Mouse (Mus musculus): ENCODE data around the gene Ciapin1.

Gene Ciapin1

DNA sequence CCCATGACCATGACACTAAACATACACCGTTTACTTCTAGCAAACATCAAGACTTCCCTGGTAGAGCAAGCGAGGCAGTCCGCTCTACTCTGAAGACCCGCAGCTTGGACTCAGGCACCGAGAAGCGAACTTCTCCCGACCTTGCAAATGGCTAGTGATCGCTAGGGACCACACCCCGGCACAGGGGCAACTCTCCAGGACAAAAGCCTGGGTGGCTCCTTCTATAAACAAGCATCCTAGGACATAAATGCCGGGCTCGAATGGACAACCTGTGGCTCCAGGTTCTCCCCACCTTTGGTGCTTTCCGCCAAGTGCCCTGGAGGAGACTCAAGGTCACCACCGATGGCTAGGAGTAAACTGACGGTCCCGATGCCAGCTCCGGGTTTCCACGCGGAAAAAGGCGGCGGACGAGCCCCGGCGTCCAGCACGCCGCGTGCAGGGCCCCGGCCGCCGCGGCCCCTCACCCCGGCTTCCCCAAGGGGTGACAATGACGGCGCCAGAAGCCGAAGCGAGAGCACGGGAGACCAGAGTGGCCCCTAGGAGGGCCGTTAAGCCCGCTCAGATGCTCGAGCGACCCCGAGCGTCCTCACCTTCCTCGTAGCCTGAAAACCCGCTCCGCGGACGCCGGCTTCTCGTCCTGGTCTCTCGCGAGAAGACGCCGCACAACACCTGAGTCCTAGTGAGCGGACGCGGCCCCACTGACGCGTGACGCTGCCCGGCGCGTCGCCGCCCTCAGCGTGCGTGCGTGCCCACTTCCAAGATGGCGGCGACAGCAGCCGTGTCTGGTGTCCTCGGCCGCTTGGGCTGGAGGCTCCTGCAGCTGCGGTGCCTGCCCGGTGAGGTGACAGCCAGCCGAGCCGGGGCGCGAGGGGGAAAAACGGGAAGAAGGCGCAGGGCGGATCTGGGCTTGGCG, at the start of gene Ciapin1, which contains the start of gene Coq9:
TSS of gene Ciapin1 (minus strand) at position 697 of the 913 bp plus-strand sequence.
TSS of gene Coq9 (plus strand) at position 660 of the 913 bp plus-strand sequence.
- ChIA-PET CTCF (interaction anchor here (0.6 to 1.7 kb wide), 7 partner anchors 15 to 978 kb away, joined by 3 to 7 read pairs (median 4); no protein-coding TSS in a partner anchor), POLR2A (interaction anchor here in 3 of 4 experiments (0.7 to 5.6 kb wide), 29 partner anchors 8 to 435 kb away, joined by 3 to 84 read pairs (median 4); partner anchors contain the start of genes Dok4 (in 2 of the 3), Fam192a (in 2 of the 3), Rspry1 (in 2 of the 3) and Katnb1 (in 1 of the 3))

DNA sequence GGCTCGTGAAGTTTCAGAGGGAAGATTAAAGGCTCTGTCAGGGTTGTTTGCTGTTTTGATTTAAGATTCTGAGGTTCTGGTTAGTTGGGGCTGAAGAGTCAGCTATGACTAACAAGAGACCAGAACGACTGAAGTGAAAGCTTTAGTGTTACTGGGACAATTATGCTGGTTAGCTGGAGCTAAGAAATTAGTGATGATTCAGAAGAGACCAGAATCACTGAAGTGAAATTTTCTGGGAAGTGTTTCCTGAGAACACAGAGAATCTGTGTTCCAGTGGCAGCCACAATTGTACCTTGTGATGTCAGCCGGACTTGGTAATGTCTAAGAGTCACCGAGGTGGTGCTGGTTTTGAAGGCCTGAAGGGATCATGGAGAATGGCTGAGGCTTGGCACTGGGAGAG, 42.6 kb upstream of the Ciapin1 start:
- CTCF ChIA-PET: interaction anchor here in 2 of 4 experiments (0.6 to 1.2 kb wide), 4 partner anchors 20 to 61 kb away, joined by 3 to 6 read pairs (median 3); no protein-coding TSS in a partner anchor
- POLR2A ChIA-PET: interaction anchor here in 1 of 4 experiments (0.6 kb wide), 1 partner anchor 347 kb away, joined by 3 read pairs; no protein-coding TSS in a partner anchor

DNA sequence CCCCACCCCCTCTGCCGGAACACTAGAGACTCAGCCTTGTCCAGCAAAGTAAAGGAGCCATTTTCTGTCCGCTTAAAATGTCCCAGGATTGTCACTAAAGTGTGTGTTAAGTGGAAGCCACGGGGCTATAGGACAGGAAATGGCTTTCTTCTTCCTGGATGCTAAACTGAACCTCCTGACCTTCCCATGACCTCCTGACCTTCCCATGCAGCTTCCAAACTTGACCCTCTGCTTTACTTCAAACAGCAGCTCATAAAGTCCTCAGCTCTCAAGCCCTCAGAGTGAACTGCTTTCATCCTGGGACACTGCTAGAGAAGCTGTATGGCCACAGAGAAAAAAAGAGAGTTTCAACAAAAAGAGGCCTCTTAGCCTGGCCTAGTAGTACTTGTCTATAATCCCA, 38.7 kb upstream of the Ciapin1 start:
- POLR2A ChIA-PET: interaction anchor here in 3 of 4 experiments (0.7 to 1.5 kb wide), 7 partner anchors 10 to 828 kb away, joined by 3 to 7 read pairs (median 3); no protein-coding TSS in a partner anchor
- CTCF ChIA-PET: interaction anchor here in 3 of 4 experiments (0.5 to 3.0 kb wide), 9 partner anchors 11 to 300 kb away, joined by 3 to 13 read pairs (median 5); no protein-coding TSS in a partner anchor

DNA sequence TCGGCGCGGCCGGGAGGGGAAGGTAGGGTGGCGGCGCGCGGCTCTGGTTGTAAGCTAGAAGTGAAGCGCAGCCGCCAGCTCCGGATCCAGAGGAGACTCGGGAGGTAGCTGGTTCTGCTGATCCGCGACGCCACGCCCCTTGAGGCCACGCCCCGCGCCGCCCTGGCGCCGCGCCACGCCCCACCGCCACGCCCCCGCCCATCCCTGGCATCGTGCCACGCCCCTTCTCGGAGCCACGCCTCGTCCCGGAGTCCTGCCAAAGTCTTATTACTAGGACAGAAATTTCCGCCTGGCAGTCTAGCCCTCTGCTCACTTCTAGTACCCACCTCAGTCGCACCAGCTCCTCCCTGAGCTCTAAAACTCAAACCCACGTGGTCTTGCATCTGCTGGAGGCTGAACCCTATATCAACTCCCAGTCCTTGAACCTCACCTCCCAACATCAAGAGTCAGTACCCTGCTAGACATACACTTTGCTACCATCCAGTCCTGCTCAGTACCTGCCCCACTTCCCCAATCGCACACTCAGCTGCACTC, 38.1 kb upstream of the Ciapin1 start, which contains the start of gene Dok4:
TSS of gene Dok4 (minus strand) at position 134 of the 534 bp plus-strand sequence.
- POLR2A ChIA-PET: interaction anchor here (0.6 to 1.8 kb wide), 32 partner anchors 9 to 821 kb away, joined by 3 to 8 read pairs (median 3); partner anchors contain the start of genes Ciapin1 (in 2 of the 4), Coq9 (in 2 of the 4), Polr2c (in 1 of the 4) and Usb1 (in 1 of the 4)
- CTCF ChIA-PET: interaction anchor here (0.5 to 3.0 kb wide), 28 partner anchors 10 to 301 kb away, joined by 3 to 13 read pairs (median 4); no protein-coding TSS in a partner anchor

DNA sequence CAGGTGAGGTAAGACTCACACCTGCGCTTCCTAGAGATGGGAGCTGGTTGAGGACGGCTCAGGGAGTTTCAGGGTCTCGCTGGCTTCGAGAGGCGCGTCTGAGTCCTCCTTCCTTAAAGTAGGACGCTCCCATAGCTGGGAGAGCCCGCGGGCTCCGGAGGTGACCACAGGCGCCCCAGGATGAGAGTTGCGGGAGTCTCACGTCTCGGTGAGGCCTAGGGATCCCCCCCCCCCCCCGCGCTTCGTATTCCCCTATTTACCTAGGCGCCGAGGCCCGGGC, 37.7 kb upstream of the Ciapin1 start:
- CTCF ChIA-PET: interaction anchor here (0.5 to 3.0 kb wide), 28 partner anchors 10 to 336 kb away, joined by 3 to 13 read pairs (median 4); partner anchors contain the start of gene Polr2c (in 1 of the 4)
- POLR2A ChIA-PET: interaction anchor here (0.6 to 1.8 kb wide), 34 partner anchors 9 to 821 kb away, joined by 3 to 8 read pairs (median 3); partner anchors contain the start of genes Ciapin1 (in 2 of the 4), Coq9 (in 2 of the 4), Polr2c (in 1 of the 4) and Usb1 (in 1 of the 4)

DNA sequence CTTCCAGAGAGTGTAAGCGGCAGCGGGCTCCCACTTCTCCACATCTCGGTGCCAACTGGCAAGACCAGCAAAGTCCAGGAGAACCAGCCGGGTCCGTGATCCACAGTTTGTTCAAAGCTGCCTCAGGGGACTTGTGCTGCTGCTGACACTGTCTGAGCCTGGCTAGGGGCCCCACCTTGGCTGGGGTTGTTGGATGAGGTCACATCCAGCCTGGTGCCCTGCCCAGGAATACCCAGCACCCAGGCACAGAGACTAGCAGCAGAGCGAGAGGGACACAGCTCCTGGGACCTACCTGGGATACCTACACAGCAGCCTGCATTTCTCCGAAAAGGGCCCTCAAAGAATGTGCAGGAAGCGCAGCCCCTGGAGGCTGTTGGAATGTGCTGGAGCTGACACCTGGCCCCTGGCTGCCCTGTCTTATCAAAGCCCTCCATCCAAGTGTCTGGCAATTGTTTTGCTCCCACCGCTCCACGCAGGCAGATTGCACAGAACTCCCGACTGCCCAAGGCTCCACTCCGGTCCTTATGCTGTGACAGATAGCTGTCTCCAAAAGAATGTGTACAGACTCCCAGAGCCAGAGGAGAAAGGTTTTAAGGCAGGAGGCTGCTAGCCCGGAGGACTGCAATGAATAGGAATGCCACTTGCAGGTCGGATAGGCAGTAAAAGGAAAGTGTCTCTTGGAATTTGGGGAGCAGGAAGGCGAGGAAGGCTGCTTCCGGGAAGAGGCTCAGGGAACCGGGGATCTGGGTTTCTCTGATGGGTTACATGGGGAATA, 37.1 kb upstream of the Ciapin1 start:
- ChIA-PET POLR2A (interaction anchor here in 3 of 4 experiments (0.5 to 1.8 kb wide), 26 partner anchors 8 to 822 kb away, joined by 3 to 8 read pairs (median 4); partner anchors contain the start of genes Ciapin1 (in 2 of the 3), Coq9 (in 2 of the 3), Polr2c (in 1 of the 3) and Usb1 (in 1 of the 3)), CTCF (interaction anchor here in 3 of 4 experiments (0.5 to 3.0 kb wide), 25 partner anchors 9 to 336 kb away, joined by 3 to 13 read pairs (median 3); partner anchors contain the start of gene Polr2c (in 1 of the 3))

DNA sequence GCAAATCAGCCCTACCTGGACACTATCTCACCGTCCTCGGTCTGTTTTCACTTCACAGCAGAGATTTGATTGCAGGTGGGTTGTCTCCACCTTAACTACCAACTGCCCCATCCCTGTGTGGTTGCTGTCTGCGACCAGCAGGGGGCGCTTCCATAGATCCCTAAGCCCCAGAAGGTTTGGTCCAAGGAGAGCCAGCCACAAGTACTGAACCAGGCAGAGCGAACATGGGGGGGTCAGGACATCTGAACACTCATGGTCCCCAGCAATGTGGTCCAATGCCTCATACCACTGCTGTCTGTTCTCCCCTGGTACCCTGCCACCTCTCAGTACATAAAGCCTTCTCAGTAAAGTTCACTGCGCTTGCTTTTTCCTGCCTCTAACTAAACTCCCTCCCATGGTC, 36.2 kb upstream of the Ciapin1 start:
- ChIA-PET CTCF (interaction anchor here in 2 of 4 experiments (0.8 to 3.0 kb wide), 8 partner anchors 9 to 34 kb away, joined by 3 to 13 read pairs (median 4); partner anchors contain the start of gene Polr2c (in 1 of the 2)), POLR2A (interaction anchor here in 2 of 4 experiments (1.4 to 1.8 kb wide), 4 partner anchors 10 to 36 kb away, joined by 5 to 8 read pairs (median 6); partner anchors contain the start of genes Ciapin1 (in 2 of the 2) and Coq9 (in 2 of the 2))

DNA sequence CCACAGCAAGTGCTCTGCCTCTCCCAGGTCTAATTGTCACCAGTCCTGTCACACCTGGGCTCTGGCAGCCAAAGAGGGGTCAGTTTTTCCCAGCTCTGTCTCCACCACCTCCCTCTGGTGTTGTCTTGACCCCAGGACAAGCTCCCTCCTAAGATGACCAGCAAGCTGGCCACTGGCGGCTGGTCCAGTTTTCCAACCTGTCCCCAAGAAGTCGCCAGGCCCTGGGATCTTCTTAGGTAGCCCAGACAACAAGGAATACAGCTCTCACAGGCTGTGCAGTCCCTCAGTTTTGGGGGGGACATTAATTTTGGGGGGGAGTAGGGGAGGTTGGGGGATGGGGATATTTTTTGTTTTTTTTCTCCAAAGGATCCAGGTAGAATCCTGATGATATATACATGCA, 34.4 kb upstream of the Ciapin1 start:
- ChIA-PET POLR2A (interaction anchor here in 3 of 4 experiments (0.6 to 1.2 kb wide), 5 partner anchors 25 to 690 kb away, joined by 3 to 7 read pairs (median 3); no protein-coding TSS in a partner anchor), CTCF (interaction anchor here in 3 of 4 experiments (0.5 to 1.4 kb wide), 4 partner anchors 19 to 262 kb away, joined by 3 read pairs; no protein-coding TSS in a partner anchor)

DNA sequence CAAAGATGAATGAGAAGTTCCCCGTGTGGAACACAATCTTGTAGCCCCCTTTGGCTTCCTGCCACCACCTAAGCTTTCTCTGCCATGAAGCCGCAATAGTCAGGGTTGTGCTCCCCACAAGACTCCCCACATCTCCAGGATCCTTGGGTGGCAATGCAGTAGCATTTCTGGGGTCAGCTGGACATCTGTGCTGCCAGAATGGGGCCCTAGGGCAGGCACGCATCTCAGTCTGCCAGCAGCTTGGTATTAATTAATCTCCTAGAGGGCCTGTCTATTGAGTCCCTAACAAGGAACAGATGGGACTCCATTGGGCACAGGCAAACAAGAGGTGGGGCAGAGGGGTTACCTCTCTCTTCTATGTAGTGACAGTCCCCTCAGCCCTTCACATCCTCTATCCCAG, 34.0 kb upstream of the Ciapin1 start:
- CTCF ChIA-PET: interaction anchor here in 2 of 4 experiments (0.5 to 1.4 kb wide), 3 partner anchors 19 to 57 kb away, joined by 3 read pairs; no protein-coding TSS in a partner anchor
- POLR2A ChIA-PET: interaction anchor here in 3 of 4 experiments (0.6 to 1.2 kb wide), 5 partner anchors 38 to 690 kb away, joined by 3 to 7 read pairs (median 3); no protein-coding TSS in a partner anchor

DNA sequence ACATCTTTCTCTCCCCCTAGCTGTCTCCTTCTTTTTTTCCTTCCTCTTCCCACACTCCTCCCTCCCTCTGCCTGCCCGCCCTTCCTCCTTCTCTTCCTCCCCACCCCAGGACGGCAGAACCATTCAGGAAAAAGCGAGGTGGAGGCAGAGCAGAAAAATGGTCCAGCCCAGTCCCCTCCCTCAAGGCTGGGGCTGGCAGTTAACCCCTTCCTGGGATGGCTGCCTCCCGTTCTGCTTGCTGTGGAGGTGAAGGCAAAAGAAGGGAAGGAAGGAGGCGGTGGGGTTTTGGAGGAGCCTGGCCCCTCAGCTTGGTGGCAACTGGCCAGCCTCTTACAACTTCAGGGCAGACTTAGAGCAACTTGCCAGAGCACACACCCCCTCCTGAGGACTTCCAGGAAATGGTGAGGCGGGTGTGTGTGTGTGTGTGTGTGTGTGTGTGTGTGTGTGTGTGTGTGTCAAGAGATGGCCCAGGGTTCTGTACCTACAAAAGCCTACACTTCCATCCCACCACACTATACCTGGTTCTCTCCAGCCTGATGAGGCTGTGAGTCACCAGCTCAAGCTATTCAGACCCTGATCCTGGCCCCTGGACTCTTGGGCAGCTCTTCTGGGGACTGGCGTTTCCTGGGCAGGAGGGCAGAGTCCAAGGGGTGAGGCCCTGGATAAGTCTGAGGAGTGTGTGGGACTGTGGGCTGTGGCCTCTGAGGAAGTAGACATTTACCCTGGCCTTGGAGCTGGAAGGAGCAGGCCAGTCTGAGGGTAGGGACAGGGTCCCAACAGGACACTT, 33.1 kb upstream of the Ciapin1 start:
- ChIA-PET POLR2A (interaction anchor here (0.7 to 1.4 kb wide), 6 partner anchors 10 to 172 kb away, joined by 3 to 5 read pairs (median 4); no protein-coding TSS in a partner anchor), CTCF (interaction anchor here in 3 of 4 experiments (0.6 to 1.6 kb wide), 4 partner anchors 10 to 385 kb away, joined by 3 to 5 read pairs (median 4); no protein-coding TSS in a partner anchor)

DNA sequence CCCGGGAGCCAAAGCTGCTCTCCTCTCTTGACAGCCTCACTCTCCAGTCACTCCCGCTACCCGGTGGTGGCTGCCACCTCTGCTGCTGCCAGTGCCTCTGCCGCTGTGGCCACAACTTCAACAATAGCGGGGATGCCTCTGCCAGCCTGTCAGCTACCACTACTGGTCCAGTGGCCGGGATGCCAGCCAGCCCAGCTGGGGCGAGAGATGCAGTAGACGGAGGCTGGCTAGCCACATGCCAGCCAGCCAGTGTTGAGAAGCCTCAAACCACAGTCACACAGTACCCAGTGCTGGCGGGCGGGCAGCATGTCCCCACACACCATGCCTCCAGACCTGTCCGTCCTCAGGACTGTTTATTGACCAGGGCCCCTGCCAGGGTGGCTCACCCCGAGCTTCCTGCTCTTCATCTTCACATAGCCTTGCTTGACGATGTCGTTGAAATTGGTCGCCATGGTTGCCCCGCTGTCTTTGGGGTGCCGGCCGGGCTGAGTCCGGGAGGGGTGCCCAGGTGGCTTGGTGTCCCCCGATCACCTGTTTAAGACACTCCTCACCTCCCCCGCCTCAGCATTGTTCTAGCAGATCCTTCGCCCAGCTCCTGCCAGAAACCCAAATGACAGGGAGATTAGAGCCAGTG, 32.4 kb upstream of the Ciapin1 start:
- POLR2A ChIA-PET: interaction anchor here in 3 of 4 experiments (0.7 to 1.4 kb wide), 4 partner anchors 9 to 116 kb away, joined by 4 to 5 read pairs (median 4); no protein-coding TSS in a partner anchor
- CTCF ChIA-PET: interaction anchor here in 3 of 4 experiments (0.6 to 1.6 kb wide), 3 partner anchors 9 to 385 kb away, joined by 3 to 5 read pairs (median 4); no protein-coding TSS in a partner anchor

DNA sequence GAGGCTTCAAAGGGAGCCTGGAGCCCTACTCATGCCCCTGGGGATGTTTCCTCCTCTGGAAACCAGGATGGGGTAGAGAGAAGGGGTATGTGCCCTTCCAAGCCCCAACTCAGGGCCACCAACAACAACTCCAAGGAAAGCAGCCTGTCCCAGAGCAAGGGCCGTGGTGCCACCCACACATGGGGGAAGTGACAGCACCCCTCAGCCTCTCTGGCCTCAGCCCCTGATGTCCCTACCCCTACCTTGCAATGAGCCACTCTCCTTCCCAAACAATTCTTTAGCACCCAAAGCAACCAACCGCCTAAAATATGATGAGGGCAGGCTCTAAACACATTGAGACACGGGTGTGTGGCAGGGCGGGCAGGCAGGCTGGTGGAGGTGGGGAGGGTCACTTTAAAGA, 31.8 kb upstream of the Ciapin1 start:
- CTCF ChIA-PET: interaction anchor here in 1 of 4 experiments (1.6 kb wide), 1 partner anchor 9 kb away, joined by 4 read pairs; no protein-coding TSS in a partner anchor
- POLR2A ChIA-PET: interaction anchor here in 2 of 4 experiments (1.1 to 1.4 kb wide), 2 partner anchors 9 to 10 kb away, joined by 4 to 5 read pairs; no protein-coding TSS in a partner anchor

DNA sequence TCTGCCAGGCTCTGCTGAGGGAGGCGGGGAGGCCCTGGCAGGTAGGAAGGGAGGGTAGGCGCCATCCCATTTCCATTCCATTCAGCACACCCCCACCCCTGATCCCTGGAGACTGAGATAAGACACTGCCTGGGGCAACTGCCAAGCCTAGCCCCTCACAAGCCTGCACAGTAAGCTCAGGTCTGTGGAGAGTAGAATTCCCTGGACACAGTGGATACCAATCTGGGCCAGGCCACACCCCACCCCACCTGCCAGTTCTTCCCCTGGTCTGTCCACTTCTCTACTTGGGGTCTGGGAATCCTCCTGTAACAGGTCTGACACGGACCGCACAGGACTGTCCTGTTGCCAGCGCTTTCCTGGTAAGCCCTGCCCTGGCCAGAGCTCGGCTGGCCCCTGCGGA, 31.0 kb upstream of the Ciapin1 start:
- ChIA-PET POLR2A (interaction anchor here in 3 of 4 experiments (0.6 to 2.0 kb wide), 8 partner anchors 9 to 215 kb away, joined by 3 to 8 read pairs (median 4); no protein-coding TSS in a partner anchor), CTCF (interaction anchor here in 1 of 4 experiments (0.6 to 1.3 kb wide), 3 partner anchors 12 to 479 kb away, joined by 3 to 4 read pairs (median 3); partner anchors contain the start of gene Polr2c)

DNA sequence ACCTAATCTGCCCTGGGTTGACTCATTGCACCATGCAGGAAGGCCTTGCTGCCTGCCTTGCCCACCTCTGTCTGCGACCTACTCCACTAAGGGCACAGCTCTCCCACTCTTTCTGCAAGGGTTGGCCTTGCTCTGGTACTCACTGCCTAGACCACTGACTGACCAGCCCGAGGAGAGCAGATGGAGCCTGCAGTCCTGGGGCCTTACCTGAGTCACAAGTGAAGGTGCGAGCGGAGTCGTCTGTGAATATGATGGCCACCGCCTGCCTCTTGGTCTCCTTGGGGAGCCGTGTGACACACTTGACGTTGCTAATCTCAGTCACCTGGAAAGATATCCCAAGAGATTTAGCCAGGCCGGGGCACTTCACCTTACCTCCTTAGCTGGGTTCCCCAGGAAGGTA, 28.8 kb upstream of the Ciapin1 start:
- ChIA-PET POLR2A (interaction anchor here in 3 of 4 experiments (0.6 to 2.5 kb wide), 8 partner anchors 9 to 46 kb away, joined by 3 to 10 read pairs (median 4); partner anchors contain the start of genes Dok4 (in 2 of the 3) and Polr2c (in 1 of the 3)), CTCF (interaction anchor here in 1 of 4 experiments (1.7 to 3.6 kb wide), 2 partner anchors 8 to 44 kb away, joined by 5 to 13 read pairs; partner anchors contain the start of gene Dok4)

DNA sequence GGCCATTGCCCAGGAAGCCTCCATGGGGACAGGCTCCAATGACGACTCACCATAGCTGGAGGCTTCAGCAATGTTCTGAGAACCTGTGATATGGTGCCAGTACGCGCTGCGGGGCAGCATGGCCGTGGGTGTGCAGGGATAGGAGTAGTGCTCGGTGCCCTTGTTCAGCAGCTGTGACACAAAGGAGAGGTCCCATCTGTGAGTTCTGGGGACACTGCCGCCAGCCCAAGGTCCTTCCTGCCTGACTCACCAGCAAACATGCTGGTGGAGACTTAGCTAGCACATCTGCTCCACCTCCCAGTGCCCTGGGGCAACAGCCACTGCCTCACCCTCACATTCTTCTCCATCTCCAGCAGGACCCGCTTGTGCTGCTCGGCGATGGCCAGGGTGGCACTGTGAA, 27.1 kb upstream of the Ciapin1 start:
- CTCF ChIA-PET: interaction anchor here in 1 of 4 experiments (1.1 to 3.6 kb wide), 3 partner anchors 10 to 276 kb away, joined by 3 to 13 read pairs (median 3); partner anchors contain the start of gene Dok4
- POLR2A ChIA-PET: interaction anchor here in 3 of 4 experiments (1.0 to 2.5 kb wide), 10 partner anchors 8 to 736 kb away, joined by 3 to 10 read pairs (median 4); partner anchors contain the start of genes Dok4 (in 2 of the 3) and Polr2c (in 1 of the 3)
